Mouse (Mus musculus): ENCODE measurements around the gene Vmn1r180.

DNA sequence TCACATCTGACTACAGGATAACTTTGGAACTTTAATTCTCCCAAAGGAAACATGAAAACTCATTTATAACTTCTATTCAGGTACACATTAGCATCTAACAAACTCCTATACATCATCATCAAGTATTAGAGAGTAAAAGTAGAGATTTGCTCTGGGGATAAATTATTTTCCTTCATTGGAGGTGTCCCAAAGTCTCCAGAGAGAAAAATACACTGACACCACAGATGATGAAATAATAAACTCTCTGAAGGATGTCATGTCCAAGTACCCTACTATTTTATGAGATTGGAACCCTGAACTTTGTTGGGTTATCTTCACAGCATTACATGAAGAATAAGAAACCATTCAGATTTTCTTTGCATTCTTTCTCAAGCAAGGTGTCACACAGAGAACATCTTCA is at the start of gene Vmn1r180:
- no peak for TF ChIP-seq CTCF (IDR thresholded peaks at IDR 0.05; ENCODE audit: low read depth)
- TF ChIP-seq EP300 (IDR thresholded peaks at IDR 0.05; ENCODE audit: low read depth), result no peak
